11 mouse cellular contexts compared by ENCODE assay signal in the genomic region with DNA sequence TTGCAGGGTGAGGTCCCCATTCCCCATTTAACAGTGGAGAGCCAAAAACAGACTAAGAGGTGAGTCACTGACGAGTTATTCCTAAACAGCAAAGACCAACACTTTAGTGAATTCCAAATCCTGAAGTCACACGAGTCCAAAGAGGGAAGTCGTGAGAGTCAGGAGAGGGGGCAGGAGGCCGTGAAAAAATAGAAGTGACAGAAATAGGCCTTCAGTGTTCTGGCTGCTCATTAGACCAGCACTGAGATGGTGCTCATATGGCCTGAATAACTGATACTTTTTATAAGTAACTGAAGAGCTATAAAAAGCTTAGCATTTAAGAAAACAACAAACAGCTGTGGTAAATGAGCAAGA.
DNase-seq lines count a peak whose midpoint lies in the region; ATAC-seq and TF ChIP-seq lines count a peak whose summit lies in the region.
"Had no signal": no experiment of that assay in that cellular context is flagged by ENCODE, and none has a peak within 500 bp of the region (broad histone marks: within the 10 kb centered on the region; RNA-seq: fewer than 3 reads in every experiment).

No protein-coding gene starts in this region.

- no peak for DNase-seq in heart, adult 9 months (ENCODE audit: low spot score in 2 of 2)
- peak; percentile 83 for DNase-seq in A20 (ENCODE audit: low read depth, low spot score)
- peak; percentile 63 for DNase-seq in brain, adult 2 months (ENCODE audit: low read depth, low spot score)
- DNase-seq in midbrain, postnatal 0 days (ENCODE audit: low spot score): no peak
- no peak for DNase-seq in left cerebral cortex, postnatal 36 days (ENCODE audit: low spot score in 2 of 2)
- no peak for DNase-seq in cerebellum, adult 2 months
- DNase-seq: cerebellum, adult 9-11 months had no signal

- no peak for TF ChIP-seq CTCF in midbrain, postnatal 0 days (IDR thresholded peaks at IDR 0.05)
- TF ChIP-seq CTCF in cerebellum, adult 2 months (IDR thresholded peaks at IDR 0.05; ENCODE audit: borderline replicate concordance, insufficient read depth, low read depth, low read length): no peak

- H3K4me1 ChIP-seq in heart, embryonic 15.5 days (replicated peaks): peaks cover 15% of the 10 kb centered on the region
- peaks cover 38% of the 10 kb centered on the region for H3K4me1 ChIP-seq in liver, embryonic 16.5 days (ENCODE audit: control insufficient read depth, low read depth, low read length)
- H3K4me1 ChIP-seq in midbrain, postnatal 0 days (ENCODE audit: insufficient read depth, low read length): no peaks in the 10 kb centered on the region
- H3K4me1 ChIP-seq in cerebellum, adult 2 months (ENCODE audit: control insufficient read depth, insufficient read depth, low read length): no peaks in the 10 kb centered on the region

- no peaks in the 10 kb centered on the region for H3K9me3 ChIP-seq in heart, embryonic 15.5 days (replicated peaks)
- H3K9me3 ChIP-seq in liver, embryonic 16.5 days (replicated peaks; ENCODE audit: control insufficient read depth, low read length): no peaks in the 10 kb centered on the region
- no peaks in the 10 kb centered on the region for H3K9me3 ChIP-seq in midbrain, postnatal 0 days (ENCODE audit: low read length)
- H3K9me3 ChIP-seq: intestine, embryonic 15.5 days had no signal

- H3K9ac ChIP-seq in heart, embryonic 15.5 days: no peak overlapping the region
- no peak overlapping the region for H3K9ac ChIP-seq in liver, embryonic 16.5 days (ENCODE audit: low read depth, low read length)
- no peak overlapping the region for H3K9ac ChIP-seq in midbrain, postnatal 0 days (replicated peaks; ENCODE audit: low read length, poor library complexity, severe bottlenecking)
- H3K9ac ChIP-seq: intestine, embryonic 15.5 days had no signal

- no peak overlapping the region for H3K4me2 ChIP-seq in heart, embryonic 15.5 days
- H3K4me2 ChIP-seq in liver, embryonic 16.5 days (ENCODE audit: low read depth, low read length): peak overlapping the region; percentile 75
- H3K4me2 ChIP-seq in midbrain, postnatal 0 days (ENCODE audit: low read depth, low read length, poor library complexity, severe bottlenecking): no peak overlapping the region

- no peak; the same call in 1 of the 2 replicates for ATAC-seq in heart, embryonic 15.5 days (replicated peaks; ENCODE audit: insufficient number of reproducible peaks, insufficient read depth, low FRiP score, low read depth)
- no peak for ATAC-seq in liver, embryonic 16.5 days (ENCODE audit: low read depth)
- no peak for ATAC-seq in midbrain, postnatal 0 days (ENCODE audit: low FRiP score)

- H3K36me3 ChIP-seq in heart, embryonic 15.5 days: no peaks in the 10 kb centered on the region
- H3K36me3 ChIP-seq in liver, embryonic 16.5 days (ENCODE audit: control insufficient read depth, insufficient read depth): no peaks in the 10 kb centered on the region
- no peaks in the 10 kb centered on the region for H3K36me3 ChIP-seq in midbrain, postnatal 0 days (ENCODE audit: insufficient read depth, low read length)
- H3K36me3 ChIP-seq: intestine, embryonic 15.5 days had no signal

- WGBS in heart, embryonic 15.5 days: 18% methylated on average over 4 of the region's 4 CpGs
- WGBS in liver, embryonic 16.5 days (ENCODE audit: insufficient replicate concordance): 16% methylated on average over 4 of the region's 4 CpGs
- 60% methylated on average over 4 of the region's 4 CpGs for WGBS in midbrain, postnatal 0 days
- 43% methylated on average over 4 of the region's 4 CpGs for WGBS in cerebellum, adult 2 months

- intact Hi-C loops in left cerebral cortex, postnatal 36 days (cut with DNase I): no loop called here

- H3K27me3 ChIP-seq in heart, embryonic 15.5 days: no peaks in the 10 kb centered on the region
- no peaks in the 10 kb centered on the region for H3K27me3 ChIP-seq in liver, embryonic 16.5 days (ENCODE audit: control insufficient read depth, insufficient read depth, low read depth, low read length)
- no peaks in the 10 kb centered on the region for H3K27me3 ChIP-seq in midbrain, postnatal 0 days (ENCODE audit: insufficient read depth, low read length)
- H3K27me3 ChIP-seq in cerebellum, adult 2 months (ENCODE audit: control insufficient read depth, insufficient read depth, low read length): no peaks in the 10 kb centered on the region
- H3K27me3 ChIP-seq: intestine, embryonic 15.5 days had no signal

- no peak for TF ChIP-seq POLR2A in cerebellum, adult 2 months (IDR thresholded peaks at IDR 0.05; ENCODE audit: borderline replicate concordance, insufficient read depth, low read length)

- peak overlapping the region; percentile 24; the same call in 1 of the 2 replicates for H3K27ac ChIP-seq in heart, embryonic 15.5 days
- peak overlapping the region; percentile 1; the same call in 1 of the 2 replicates for H3K27ac ChIP-seq in liver, embryonic 16.5 days (ENCODE audit: low read length)
- H3K27ac ChIP-seq in midbrain, postnatal 0 days (ENCODE audit: low read depth, low read length): no peak overlapping the region
- H3K27ac ChIP-seq in cerebellum, adult 2 months (ENCODE audit: insufficient read depth, low read length): no peak overlapping the region
- H3K27ac ChIP-seq: intestine, embryonic 15.5 days; stomach, postnatal 0 days had no signal

- no peak overlapping the region for H3K4me3 ChIP-seq in heart, embryonic 15.5 days
- H3K4me3 ChIP-seq in liver, embryonic 16.5 days (ENCODE audit: low read depth, low read length): no peak overlapping the region
- no peak overlapping the region for H3K4me3 ChIP-seq in midbrain, postnatal 0 days (ENCODE audit: low read depth, low read length)
- no peak overlapping the region for H3K4me3 ChIP-seq in cerebellum, adult 2 months (replicated peaks; ENCODE audit: insufficient read depth, low read depth, low read length)
- H3K4me3 ChIP-seq: intestine, embryonic 15.5 days had no signal

Comparison
In these comparisons a context has a peak if more than half of its experiments do, and no peak if none do; other contexts are left out.
1. H3K27ac ChIP-seq: peak in heart, embryonic 15.5 days (single experiment) and liver, embryonic 16.5 days (single experiment); none in midbrain, postnatal 0 days (single experiment) and cerebellum, adult 2 months (single experiment).
2. DNase-seq: peak in A20 (single experiment) and brain, adult 2 months (single experiment); none in heart, adult 9 months (0 of 2), midbrain, postnatal 0 days (single experiment), left cerebral cortex, postnatal 36 days (0 of 2) and cerebellum, adult 2 months (0 of 2).